Mouse (Mus musculus) C2C12 (cell line): ENCODE data around the gene Arhgap27.

ENCODE experiments used
- CTCF ChIP-seq: IDR thresholded peaks from one replicate; pipeline ENCODE4 v1.5.1; 2011; ENCODE audit not compliant: control insufficient read depth, insufficient read depth, insufficient read length
- MAX ChIP-seq: IDR thresholded peaks from one replicate; pipeline ENCODE4 v1.6.1; 2011; ENCODE audit warnings: mild to moderate bottlenecking, control low read depth
- MYOD1 ChIP-seq: IDR thresholded peaks from one replicate; pipeline ENCODE4 v1.6.1; 2011; ENCODE audit warnings: low read depth; ENCODE audit not compliant: control insufficient read depth, insufficient read length

GRCm38 (mm10) chr11:103356938-103357670, 6.4 kb downstream of the Arhgap27 start:
- no peak for TF ChIP-seq CTCF
- no peak for TF ChIP-seq MYOD1
- TF ChIP-seq MAX: no peak
